ENCODE assay signal across 8 mouse cellular contexts in the genomic region with DNA sequence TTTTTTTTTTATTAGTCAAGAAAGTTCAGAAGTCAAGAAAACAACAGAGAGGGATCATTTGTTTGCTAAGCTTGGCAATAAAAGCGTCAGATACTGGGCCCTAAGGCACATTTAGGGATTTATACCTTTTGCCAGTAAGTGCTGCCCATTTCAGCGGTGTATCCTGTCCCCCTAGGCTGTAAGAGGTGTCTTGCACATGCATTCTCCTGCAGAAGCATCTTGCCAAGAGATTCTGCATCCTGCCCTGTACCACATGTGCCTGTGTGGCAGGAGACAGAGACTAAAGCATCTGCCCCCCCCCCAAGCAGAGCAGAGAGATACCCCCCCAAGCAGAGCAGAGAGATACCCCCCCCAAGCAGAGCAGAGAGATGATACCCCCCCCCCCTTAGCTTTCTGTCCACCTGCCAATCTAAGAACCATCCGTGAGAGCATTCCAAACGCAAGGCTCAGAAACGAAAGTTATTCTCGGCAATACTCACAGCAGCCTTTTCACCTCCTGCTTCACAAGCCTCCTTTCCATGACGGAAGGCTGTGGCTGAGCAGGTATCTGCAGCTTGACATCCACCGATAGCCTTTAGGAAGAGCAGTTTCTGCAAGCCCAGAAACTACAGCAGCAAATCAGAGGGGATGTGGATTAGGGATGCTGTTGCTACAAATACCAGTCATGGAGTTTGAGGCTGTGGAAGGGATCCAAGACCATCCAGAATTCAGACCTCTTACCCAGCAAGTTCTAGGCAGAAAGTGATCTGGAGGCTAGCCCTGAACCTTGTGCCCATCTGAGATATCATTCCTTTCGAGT. TPM values are rescaled to one million over a fixed set of nuclear protein-coding genes. Genes with fewer than 3 reads are reported as not detected.
DNase-seq lines count a peak whose midpoint lies in the region; ATAC-seq and TF ChIP-seq lines count a peak whose summit lies in the region.

A gene (minus strand): TSS at position 641 of the 799 bp plus-strand sequence.

- no peak within 1 kb of the TSS for H3K27ac ChIP-seq in lung, postnatal 0 days (ENCODE audit: low read length)

- no peak for TF ChIP-seq CTCF in lung, postnatal 0 days (IDR thresholded peaks at IDR 0.05)
- TF ChIP-seq CTCF in lung, adult 2 months (IDR thresholded peaks at IDR 0.05; ENCODE audit: insufficient read depth, low read length): no peak

- H3K4me1 ChIP-seq in lung, postnatal 0 days (ENCODE audit: insufficient read depth, low read depth, low read length): no peaks in the 10 kb centered on the region
- H3K4me1 ChIP-seq in lung, adult 2 months (ENCODE audit: control insufficient read depth, insufficient read depth, low read length): no peaks in the 10 kb centered on the region

- TF ChIP-seq EP300 in lung, postnatal 0 days (IDR thresholded peaks at IDR 0.05): no peak

- no peaks in the 10 kb centered on the region for H3K36me3 ChIP-seq in lung, postnatal 0 days (ENCODE audit: insufficient read depth, low read length)

- no peak for ATAC-seq in lung, postnatal 0 days

- H3K4me2 ChIP-seq in lung, postnatal 0 days (replicated peaks; ENCODE audit: low read depth, low read length): peak within 1 kb of the TSS; percentile 29; the same call in 1 of the 2 replicates

- no peaks in the 10 kb centered on the region for H3K27me3 ChIP-seq in lung, postnatal 0 days (replicated peaks; ENCODE audit: insufficient read depth, low read length)

- peak; percentile 6 for DNase-seq in embryo, embryonic 10.5 days (ENCODE audit: low spot score)
- no peak for DNase-seq in embryo, embryonic 10 days (ENCODE audit: low spot score)
- no peak for DNase-seq in lung, postnatal 0 days (ENCODE audit: low spot score)
- DNase-seq in lung, postnatal 10 days: no peak
- DNase-seq in layer of hippocampus, adult 9-10 months (ENCODE audit: low spot score): peak; percentile 15
- DNase-seq in right cerebral cortex, postnatal 10 days (ENCODE audit: low spot score in 2 of 2): peak; percentile 46 to 48
- no peak for DNase-seq in gastrocnemius, adult 8-10 months (ENCODE audit: low spot score in 2 of 2)
- no peak for DNase-seq in lung, adult 2 months

- H3K4me3 ChIP-seq in lung, postnatal 0 days (ENCODE audit: low read depth, low read length): no peak within 1 kb of the TSS
- H3K4me3 ChIP-seq in lung, adult 2 months (replicated peaks; ENCODE audit: extremely low read depth, low read depth, low read length): no peak within 1 kb of the TSS

- no peak within 1 kb of the TSS for H3K9ac ChIP-seq in lung, postnatal 0 days (replicated peaks; ENCODE audit: low read depth)

- WGBS in lung, postnatal 0 days: 17% methylated on average over 9 of the region's 9 CpGs
- 31% methylated on average over 9 of the region's 9 CpGs for WGBS in lung, adult 2 months

- no peaks in the 10 kb centered on the region for H3K9me3 ChIP-seq in lung, postnatal 0 days (ENCODE audit: low read length)

- no peak for TF ChIP-seq POLR2A in lung, adult 2 months (IDR thresholded peaks at IDR 0.05; ENCODE audit: borderline replicate concordance, extremely low read depth, low read depth, low read length)

RNA-seq across cellular contexts. Expression of the gene that starts here (rescaled TPM):
- 0.10 TPM in 1 of 2 replicates, not detected in the other for polyA plus RNA-seq in lung, postnatal 0 days (2015; fragmentation: Nextera tagmentation; extraction: Ambion mirVana)
- not detected for total RNA-seq in gastrocnemius, adult 8-10 months (2022)
- polyA plus RNA-seq in lung, adult 2 months (2012; rRNA removed): 0.05 and 0.06 TPM in 2 replicates

Comparison
In these comparisons a context has a peak if more than half of its experiments do, and no peak if none do; other contexts are left out.
1. DNase-seq: peak in embryo, embryonic 10.5 days (single experiment), layer of hippocampus, adult 9-10 months (single experiment) and right cerebral cortex, postnatal 10 days (2 of 2); none in embryo, embryonic 10 days (single experiment), lung, postnatal 0 days (single experiment), lung, postnatal 10 days (single experiment), gastrocnemius, adult 8-10 months (0 of 2) and lung, adult 2 months (single experiment).